Mouse (Mus musculus) ovary, postnatal 10 days (tissue): Measurements from ENCODE around the gene Pla2g4a.

ENCODE experiments used
- DNase-seq: peaks from one replicate; pipeline ENCODE4 v3.0.0; 2022; ENCODE audit warnings: low spot score

Gene Pla2g4a

DNA sequence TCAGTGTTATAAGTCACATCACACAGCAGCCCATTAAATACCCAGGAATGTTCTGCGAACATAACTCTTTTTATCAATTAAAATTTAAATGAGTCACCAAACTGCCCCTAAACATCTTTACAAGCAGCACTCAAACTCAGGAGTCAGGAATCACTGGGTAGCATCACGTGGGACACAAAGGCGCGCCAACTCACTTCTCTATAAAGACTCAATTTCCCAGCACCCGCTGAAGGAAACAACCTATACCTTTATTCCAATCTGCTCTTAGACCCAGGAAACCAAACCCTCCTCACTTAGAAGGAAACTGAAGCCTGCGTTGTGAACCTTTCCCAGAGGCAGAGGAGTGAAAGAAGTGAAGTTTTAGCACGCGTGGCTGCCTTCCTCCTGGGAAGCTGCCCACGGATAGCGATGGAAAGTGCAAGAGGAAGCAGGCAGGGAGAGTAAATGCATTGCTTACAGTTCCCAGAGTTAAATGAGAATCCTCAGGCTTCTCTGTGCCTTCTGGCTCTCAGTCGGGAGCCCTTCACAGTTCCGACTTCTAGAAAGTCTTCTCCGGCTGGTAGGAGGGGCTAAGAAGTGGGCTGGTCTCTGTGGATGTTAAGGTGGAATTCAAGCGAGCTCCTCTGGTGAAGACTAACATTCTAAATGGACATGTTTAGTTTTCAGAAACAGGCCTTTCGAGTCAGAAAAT lies at the start of gene Pla2g4a:
Gene Pla2g4a, minus strand, starts transcription at position 557 of the 691 bp plus-strand sequence.
- peak; percentile 33 for DNase-seq

GRCm38 (mm10) chr1:150010629-150010979 lies 49.5 kb upstream of the Pla2g4a start:
- no peak for DNase-seq

DNA sequence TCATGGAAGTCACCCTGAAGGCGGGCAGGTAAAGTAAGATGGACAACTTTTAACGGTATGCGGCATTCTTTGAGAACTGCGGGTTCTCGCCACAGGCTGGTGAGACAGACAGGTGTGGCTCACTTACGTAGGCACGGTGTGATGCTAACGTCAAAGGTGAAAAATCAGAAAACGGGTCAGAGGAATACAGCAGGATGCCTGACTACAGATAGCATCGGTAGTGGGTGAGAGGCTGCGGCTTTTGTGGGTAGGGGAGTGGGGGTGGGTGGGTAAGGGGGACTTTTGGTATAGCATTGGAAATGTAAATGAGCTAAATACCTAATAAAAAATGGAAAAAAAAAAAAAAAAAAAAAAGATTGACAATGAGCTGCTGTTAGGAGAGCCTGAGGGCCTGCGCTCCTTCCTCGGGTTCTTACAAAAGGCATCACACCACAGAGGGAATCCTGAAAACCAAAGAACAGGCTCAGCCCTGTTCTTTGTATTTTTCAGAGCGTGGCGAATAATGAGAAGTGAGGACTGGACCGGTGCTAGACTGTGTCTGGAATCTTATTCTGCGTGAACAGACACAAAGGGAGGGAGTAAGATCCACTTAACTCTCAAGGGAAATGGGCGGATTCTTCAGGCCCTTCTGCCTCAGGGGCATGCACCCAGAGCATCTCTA lies 49.0 kb upstream of the Pla2g4a start:
- DNase-seq: no peak

- DNase-seq: no peak
Observed at GRCm38 (mm10) chr1:150009134-150009533, 48.0 kb upstream of the Pla2g4a start.

- DNase-seq: no peak
Observed at GRCm38 (mm10) chr1:149975626-149976025, 14.5 kb upstream of the Pla2g4a start.

GRCm38 (mm10) chr1:149965826-149966225 lies 4.7 kb upstream of the Pla2g4a start:
- no peak for DNase-seq

GRCm38 (mm10) chr1:149961425-149962303 lies 574 bp upstream of the Pla2g4a start:
- DNase-seq: no peak

DNA sequence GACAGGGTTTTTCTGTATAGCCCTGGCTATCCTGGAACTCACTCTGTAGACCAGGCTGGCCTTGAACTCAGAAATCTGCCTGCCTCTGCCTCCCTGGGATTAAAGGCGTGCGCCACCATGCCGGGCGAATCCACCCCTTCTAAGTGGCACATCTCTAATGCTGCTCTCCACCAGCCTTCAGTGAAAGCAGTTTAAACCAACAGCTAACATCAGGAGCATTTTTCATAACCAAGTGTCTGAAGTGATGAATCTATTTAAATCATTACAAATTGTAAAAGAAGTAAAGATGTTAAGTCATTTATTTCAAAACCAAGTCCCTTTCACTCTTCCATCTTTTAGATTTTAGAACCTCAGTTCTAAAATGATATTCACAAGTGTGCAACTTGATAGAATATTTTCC lies 839 bp downstream of the Pla2g4a start:
- DNase-seq: no peak

DNA sequence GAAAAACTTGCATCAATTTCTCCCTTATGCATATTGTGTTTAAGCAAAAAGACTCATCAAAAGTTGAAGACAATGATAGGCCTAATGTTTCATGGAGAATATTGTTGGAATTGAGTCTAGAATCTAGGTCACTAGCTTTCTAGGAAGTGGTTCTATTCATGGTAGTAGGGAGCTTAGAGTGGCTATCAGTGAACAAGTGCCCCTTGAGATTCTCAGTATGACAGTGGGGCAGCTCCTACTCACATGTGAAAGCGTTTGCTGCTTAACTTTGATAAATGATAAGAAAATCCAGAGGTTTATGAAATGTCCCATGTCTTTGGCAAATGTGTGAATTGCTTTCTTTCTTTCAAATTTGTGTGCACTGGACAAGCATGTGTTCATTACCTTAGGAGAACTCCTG lies 2.0 kb downstream of the Pla2g4a start:
- DNase-seq: no peak

- no peak for DNase-seq
Observed at GRCm38 (mm10) chr1:149955482-149955881, 5.6 kb downstream of the Pla2g4a start.

GRCm38 (mm10) chr1:149954026-149954425 lies 7.1 kb downstream of the Pla2g4a start:
- no peak for DNase-seq

GRCm38 (mm10) chr1:149952050-149952449 lies 9.0 kb downstream of the Pla2g4a start:
- DNase-seq: no peak

DNA sequence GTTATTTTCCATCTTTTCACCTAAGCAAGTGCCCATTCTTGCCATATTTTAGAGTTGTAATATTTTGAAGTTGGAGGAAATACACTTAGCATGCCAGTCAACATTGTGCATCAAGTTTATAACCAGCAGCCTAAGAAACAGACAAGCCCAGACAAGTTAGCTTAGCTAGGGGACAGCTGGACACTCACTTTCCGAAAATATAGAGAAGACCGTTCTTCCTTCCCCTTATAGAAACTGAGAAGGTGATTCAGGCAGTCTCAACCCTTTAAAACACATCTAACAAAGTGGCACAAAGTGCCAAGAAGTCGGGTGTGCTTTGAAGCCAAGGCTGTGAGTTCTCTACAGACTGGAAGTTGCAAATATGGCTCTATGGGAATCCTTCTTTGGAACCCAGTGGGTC lies 10.4 kb downstream of the Pla2g4a start:
- no peak for DNase-seq

GRCm38 (mm10) chr1:149950254-149950653 lies 10.8 kb downstream of the Pla2g4a start:
- no peak for DNase-seq

- no peak for DNase-seq
Observed at GRCm38 (mm10) chr1:149949334-149949733, 11.8 kb downstream of the Pla2g4a start.

DNA sequence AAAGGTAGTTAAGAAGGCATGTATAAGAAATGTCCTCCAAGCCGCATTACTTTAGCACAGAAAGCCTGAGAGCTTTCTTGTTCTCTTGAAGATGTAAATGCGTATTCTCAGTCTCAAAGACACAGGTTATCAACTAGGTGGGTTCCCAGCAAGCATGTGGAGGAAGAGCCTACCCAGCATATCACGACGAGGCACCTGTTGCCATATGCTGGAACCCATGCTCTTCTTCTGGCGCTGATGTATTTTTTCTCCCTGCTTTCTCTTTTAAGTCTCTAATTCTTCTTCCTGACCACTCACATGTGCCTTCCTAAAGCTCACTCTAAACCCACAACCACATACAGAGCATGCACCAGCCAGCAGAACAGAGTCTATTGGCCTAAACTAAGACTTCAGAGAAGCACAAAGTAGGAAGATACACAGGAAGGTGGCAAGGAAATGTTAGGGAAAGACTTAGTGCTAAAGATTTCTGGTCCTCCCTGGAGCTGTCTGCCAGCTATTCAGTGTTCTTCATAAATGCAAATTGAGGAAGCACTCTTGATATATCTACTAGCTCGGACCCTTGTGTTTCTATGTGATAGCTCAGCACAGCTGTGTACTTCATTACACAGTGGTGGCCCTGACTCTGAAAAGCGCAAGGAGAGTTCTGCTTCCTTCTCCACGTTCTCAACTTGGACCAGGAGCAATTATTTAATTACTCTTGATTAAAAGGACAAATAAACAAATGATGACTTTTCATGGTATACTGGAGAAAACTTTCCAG lies 12.8 kb downstream of the Pla2g4a start:
- DNase-seq: no peak

DNA sequence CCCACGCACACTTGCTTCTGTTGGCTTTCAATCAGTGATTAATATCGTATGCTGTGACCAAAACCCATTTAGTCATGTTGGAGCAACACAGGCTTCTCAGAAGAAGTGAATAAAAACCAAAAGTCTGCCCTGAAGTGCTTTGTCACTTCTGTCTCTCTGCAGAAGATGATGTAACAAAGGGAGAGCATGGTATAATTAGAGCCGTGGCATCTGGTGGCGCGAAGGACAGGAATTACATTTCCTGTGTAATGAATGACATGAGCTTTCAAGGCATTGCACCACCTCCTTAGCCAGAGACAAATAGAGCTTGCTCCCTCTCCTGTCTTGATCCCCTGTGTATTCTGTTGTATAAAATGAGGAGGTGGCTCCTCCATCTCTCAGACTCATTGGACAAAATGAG lies 14.1 kb downstream of the Pla2g4a start:
- DNase-seq: no peak

DNA sequence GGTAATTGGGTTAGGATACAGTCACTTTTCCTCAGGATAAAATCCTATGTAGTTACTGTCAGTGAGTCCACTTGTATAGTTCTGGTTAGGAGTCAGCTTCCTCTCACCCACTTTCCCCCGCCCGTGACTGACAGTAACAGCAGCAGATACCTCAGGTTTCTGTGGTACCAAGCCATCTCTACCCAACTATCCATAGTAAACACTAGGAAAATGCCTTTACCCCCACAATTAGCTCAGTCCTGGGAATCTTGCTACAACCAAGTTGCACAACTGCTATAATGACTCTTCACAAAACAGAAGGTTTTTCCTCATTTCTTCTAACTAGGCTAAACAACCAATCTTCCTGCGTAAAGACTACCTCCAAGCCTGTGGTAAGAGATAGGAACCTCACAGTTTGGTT lies 14.7 kb downstream of the Pla2g4a start:
- DNase-seq: no peak

DNA sequence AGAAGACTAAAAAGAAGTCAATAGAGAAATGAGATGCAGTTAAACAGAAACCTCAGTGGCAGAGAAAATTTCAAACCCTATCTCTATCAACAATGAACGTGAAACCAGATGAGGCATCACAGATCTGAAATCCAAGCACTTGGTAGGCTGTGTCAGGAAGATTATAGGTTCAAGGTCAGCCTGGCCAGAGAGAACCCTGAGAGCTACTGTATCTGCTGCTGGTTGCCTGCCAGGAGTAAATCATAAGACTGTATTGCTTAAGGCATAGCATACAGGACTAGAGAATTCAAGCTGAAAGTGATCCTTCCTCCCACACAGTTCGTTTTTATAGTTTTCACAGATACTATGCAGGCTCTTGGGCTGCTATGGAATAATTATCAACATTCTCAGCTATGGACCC lies 17.5 kb downstream of the Pla2g4a start:
- DNase-seq: no peak

DNA sequence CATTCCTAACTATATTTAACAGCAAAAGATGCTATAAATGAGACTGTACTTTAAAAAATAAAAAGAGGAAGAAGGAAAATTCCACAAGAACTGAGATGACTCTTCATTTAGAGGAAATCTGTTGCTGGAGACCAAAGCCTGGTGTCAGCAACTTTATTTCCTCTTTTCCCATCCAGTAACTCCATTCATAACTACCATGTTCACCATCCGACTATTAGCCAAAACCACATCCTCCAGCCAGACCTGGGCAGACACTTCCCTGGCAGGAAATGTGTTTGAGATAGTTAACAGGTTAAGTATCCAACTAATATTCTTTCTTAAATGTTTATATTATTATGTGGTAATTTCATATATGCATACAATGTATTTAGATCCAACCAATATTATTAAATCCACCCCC lies 20.8 kb downstream of the Pla2g4a start:
- DNase-seq: no peak

GRCm38 (mm10) chr1:149939261-149940032 lies 21.6 kb downstream of the Pla2g4a start:
- no peak for DNase-seq
